Mouse (Mus musculus) hindbrain, embryonic 11.5 days (tissue): ENCODE measurements at regions not wholly inside any gene's neighbourhood (a gene's known extent, or its start where the extent isn't known, plus 50 kb on each side); places are given as distances from the start of the nearest gene placed in this dataset.

Experiments used
- ATAC-seq: fragments of 200-750 bp; cut with Nextera tagmentation; 2 replicates; pipeline ENCODE4 v1.8.0; 2017; ENCODE audit warnings: mild to moderate bottlenecking, moderate TSS enrichment, moderate library complexity; ENCODE audit not compliant: low FRiP score
- DNase-seq: peaks from one replicate; pipeline ENCODE4 v3.0.0-alpha.2; 2015; ENCODE audit warnings: low spot score
- H3K27ac ChIP-seq: fragments of 300-500 bp; sonication (generic); 2 replicates; pipeline ENCODE4 v1.5.1; 2014; ENCODE audit warnings: mild to moderate bottlenecking, low read depth, low read length
- H3K27me3 ChIP-seq: fragments of 300-500 bp; sonication (generic); 2 replicates; pipeline ENCODE4 v1.6.1; 2014; ENCODE audit warnings: mild to moderate bottlenecking, low read length, moderate library complexity, mixed read lengths; ENCODE audit not compliant: control insufficient read depth, insufficient read depth
- H3K36me3 ChIP-seq: fragments of 300-500 bp; sonication (generic); 2 replicates; pipeline ENCODE4 v1.6.1; 2014; ENCODE audit warnings: mild to moderate bottlenecking, low read length, moderate library complexity, mixed read lengths; ENCODE audit not compliant: control insufficient read depth, insufficient read depth
- H3K4me1 ChIP-seq: fragments of 300-500 bp; sonication (generic); replicated peaks from 2 replicates; pipeline ENCODE4 v1.6.1; 2014; ENCODE audit warnings: low read length, mixed read lengths; ENCODE audit not compliant: control insufficient read depth, insufficient read depth
- H3K4me2 ChIP-seq: fragments of 300-500 bp; sonication (generic); replicated peaks from 2 replicates; pipeline ENCODE4 v1.6.1; 2014; ENCODE audit warnings: mild to moderate bottlenecking, low read depth, low read length
- H3K4me3 ChIP-seq: fragments of 300-500 bp; sonication (generic); 2 replicates; pipeline ENCODE4 v1.5.1; 2014; ENCODE audit warnings: low read depth, low read length
- H3K9ac ChIP-seq: fragments of 300-500 bp; sonication (generic); 2 replicates; pipeline ENCODE4 v1.6.1; 2014; ENCODE audit warnings: low read depth, low read length
- H3K9me3 ChIP-seq: fragments of 300-500 bp; sonication (generic); 2 replicates; pipeline ENCODE4 v1.6.1; 2016; ENCODE audit warnings: low read length; ENCODE audit not compliant: control insufficient read depth
- WGBS: fragments of 180-500 bp; shearing (Covaris S2); extraction: QIAGEN DNeasy Blood & Tissue Kit; methylation state at CpG from one replicate; pipeline ENCODE4 v1.1.7; 2014; 5-methylcytosine and 5-hydroxymethylcytosine counted together

DNA sequence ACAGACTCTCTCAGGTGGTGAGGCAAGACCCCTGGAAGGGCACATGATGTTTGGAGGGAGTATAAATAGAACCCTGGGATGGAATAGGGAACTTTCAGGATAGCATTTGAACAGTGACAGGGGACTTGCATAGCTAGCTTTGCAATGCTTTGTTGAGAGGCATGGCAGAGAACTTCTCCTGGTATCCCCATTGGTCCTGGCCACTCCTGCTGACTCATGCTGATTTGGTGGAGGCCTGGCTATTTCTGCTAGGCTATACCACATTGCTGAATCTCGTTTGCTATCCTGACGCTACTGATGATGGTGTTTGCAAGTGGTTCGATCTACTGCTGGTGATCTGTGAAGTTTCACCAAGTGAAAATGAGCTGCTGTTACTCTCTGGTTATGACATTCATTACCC, 276.7 kb upstream of the Klf3 start:
- Histone ChIP-seq H3K36me3 (no peaks in the 10 kb centered on the region), H3K27ac (no peak overlapping the region), H3K4me3 (no peak overlapping the region), H3K4me2 (no peak overlapping the region), H3K9me3 (no peaks in the 10 kb centered on the region), H3K4me1 (no peaks in the 10 kb centered on the region), H3K27me3 (no peaks in the 10 kb centered on the region), H3K9ac (no peak overlapping the region)
- ATAC-seq (no peak), DNase-seq (no peak)
- 92% methylated on average over 3 of the region's 3 CpGs for WGBS

DNA sequence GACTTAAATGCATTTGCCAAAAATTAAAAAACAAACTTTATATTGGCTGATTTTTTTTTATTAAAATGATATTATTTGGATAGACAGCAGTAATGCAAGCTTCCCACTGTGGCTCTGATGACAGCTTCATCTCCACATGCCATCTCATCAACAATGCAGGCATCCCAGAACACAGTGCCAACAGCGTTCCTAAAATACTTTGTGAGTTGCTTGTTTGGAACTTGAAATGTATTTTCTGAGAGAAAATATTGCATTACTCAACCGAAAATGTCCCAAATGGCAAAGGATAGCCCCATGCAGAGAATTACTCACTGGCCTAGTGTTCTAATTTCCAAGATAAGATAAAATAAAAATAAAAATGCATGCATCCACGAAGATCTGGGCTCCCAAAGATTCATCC, 275.2 kb upstream of the Klf3 start:
- DNase-seq (no peak), ATAC-seq (no peak)
- Histone ChIP-seq H3K36me3 (no peaks in the 10 kb centered on the region), H3K9ac (no peak overlapping the region), H3K4me1 (no peaks in the 10 kb centered on the region), H3K4me2 (no peak overlapping the region), H3K27ac (no peak overlapping the region), H3K4me3 (no peak overlapping the region), H3K27me3 (no peaks in the 10 kb centered on the region), H3K9me3 (no peaks in the 10 kb centered on the region)
- 81% methylated on average over 3 of the region's 3 CpGs for WGBS

DNA sequence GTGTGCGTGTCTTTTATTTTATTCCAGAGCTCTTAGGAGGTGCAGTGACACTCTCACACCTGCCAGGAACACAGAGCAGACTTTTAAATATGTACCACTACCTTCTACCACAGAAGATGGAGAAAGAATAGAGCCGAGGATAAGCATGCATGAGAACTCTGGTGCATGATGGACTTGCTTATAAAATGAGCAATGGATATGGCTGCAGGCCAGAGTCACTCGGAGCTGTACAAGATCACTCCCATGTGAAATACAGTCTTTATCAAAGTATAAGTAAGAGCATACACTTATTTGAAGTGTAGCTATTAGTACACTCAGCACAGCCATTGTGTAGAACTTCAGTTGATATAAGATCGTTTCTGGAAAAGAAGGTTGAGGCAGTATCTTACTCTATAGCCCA, 268.8 kb upstream of the Klf3 start:
- Histone ChIP-seq H3K36me3 (no peaks in the 10 kb centered on the region), H3K27me3 (no peaks in the 10 kb centered on the region), H3K9me3 (no peaks in the 10 kb centered on the region), H3K4me1 (no peaks in the 10 kb centered on the region), H3K27ac (no peak overlapping the region), H3K4me3 (no peak overlapping the region), H3K9ac (no peak overlapping the region), H3K4me2 (no peak overlapping the region)
- WGBS, result 93% methylated on average over 4 of the region's 4 CpGs
- ATAC-seq (no peak), DNase-seq (no peak)

DNA sequence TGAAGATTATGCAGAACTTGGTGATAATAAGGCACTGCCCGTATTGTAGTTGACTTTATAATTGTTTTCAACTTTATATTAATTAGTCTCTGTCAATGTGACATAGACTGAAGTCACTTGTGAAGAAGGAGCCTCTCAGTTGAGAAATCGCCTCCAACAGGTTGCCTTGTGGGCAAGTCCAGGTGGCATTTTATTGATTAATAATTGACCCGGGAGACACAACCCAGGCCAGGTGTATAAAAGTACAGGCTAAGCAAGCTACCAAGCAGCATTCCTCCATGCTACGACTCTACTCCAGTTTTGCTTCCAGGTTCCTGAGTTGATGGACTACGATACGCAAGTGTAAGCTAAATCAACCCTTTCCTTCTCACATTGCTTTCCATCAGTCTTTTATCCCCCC, 268.2 kb upstream of the Klf3 start:
- Histone ChIP-seq H3K4me1 (no peaks in the 10 kb centered on the region), H3K36me3 (no peaks in the 10 kb centered on the region), H3K27ac (no peak overlapping the region), H3K4me3 (no peak overlapping the region), H3K9ac (no peak overlapping the region), H3K9me3 (no peaks in the 10 kb centered on the region), H3K4me2 (no peak overlapping the region), H3K27me3 (no peaks in the 10 kb centered on the region)
- 93% methylated on average over 6 of the region's 6 CpGs for WGBS
- DNase-seq, result no peak
- ATAC-seq, result no peak

DNA sequence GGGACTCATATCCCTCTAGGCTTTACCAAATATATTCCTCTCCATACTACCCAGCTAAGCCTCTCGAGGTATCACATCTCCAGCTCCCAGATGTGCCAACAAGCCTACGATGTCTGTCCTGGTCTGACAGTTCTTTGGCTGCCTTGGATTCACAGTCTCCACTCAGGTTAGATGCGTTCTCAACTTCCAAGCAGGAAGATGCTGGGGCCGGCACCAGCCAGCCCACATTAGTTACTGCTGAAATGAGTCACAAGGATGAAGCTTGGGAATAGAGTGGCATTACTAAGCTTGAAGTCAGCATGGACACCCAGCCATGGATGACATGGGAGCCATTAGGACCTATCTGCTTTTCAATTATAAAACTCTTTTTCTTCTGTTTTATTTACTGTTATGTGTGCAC, 267.6 kb upstream of the Klf3 start:
- DNase-seq (no peak), ATAC-seq (no peak)
- H3K27me3 ChIP-seq, result no peaks in the 10 kb centered on the region
- no peak overlapping the region for H3K9ac ChIP-seq
- no peaks in the 10 kb centered on the region for H3K9me3 ChIP-seq
- no peak overlapping the region for H3K27ac ChIP-seq
- 93% methylated on average over 4 of the region's 4 CpGs for WGBS
- H3K4me1 ChIP-seq, result no peaks in the 10 kb centered on the region
- no peak overlapping the region for H3K4me2 ChIP-seq
- no peaks in the 10 kb centered on the region for H3K36me3 ChIP-seq
- no peak overlapping the region for H3K4me3 ChIP-seq

DNA sequence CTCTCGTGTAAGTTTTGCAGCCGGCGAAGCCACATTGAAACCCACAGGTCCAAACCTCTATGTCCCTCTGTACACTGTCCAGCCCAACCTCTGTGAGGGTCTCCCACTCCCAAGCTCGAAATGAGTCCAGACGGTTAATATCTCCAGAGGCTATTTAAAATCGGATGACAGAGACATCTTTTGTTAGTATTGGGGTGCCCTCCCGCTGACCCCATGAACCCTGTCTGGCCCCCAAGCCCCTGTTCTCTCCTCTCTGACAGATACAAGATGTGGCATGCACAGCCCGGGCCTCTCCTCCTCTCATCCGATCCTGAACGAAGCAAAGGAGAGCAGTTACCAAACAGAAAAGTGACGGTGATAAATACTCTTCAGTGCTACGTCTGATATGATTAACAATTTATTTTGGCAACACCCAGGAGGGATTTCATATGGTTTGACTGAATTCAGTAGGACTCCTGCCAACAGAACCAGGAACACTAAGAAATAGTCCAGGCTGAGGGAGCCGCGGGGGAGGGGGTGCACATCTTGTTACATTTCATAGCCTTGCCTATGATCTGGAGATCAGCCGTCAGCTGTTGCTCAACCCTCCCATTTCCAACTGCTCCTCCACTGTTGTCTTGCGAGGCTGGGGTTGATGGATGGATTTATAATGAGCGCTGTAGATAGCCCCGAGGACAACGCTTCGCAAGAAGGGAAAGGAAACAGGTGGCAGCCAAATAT, 266.6 kb upstream of the Klf3 start:
- H3K4me1 ChIP-seq, result no peaks in the 10 kb centered on the region
- H3K4me3 ChIP-seq, result no peak overlapping the region
- no peak overlapping the region for H3K4me2 ChIP-seq
- no peak overlapping the region for H3K9ac ChIP-seq
- no peaks in the 10 kb centered on the region for H3K9me3 ChIP-seq
- WGBS, result 60% methylated on average over 20 of the region's 20 CpGs
- no peaks in the 10 kb centered on the region for H3K36me3 ChIP-seq
- no peaks in the 10 kb centered on the region for H3K27me3 ChIP-seq
- ATAC-seq (no peak), DNase-seq (peak; percentile 27)
- no peak overlapping the region for H3K27ac ChIP-seq

DNA sequence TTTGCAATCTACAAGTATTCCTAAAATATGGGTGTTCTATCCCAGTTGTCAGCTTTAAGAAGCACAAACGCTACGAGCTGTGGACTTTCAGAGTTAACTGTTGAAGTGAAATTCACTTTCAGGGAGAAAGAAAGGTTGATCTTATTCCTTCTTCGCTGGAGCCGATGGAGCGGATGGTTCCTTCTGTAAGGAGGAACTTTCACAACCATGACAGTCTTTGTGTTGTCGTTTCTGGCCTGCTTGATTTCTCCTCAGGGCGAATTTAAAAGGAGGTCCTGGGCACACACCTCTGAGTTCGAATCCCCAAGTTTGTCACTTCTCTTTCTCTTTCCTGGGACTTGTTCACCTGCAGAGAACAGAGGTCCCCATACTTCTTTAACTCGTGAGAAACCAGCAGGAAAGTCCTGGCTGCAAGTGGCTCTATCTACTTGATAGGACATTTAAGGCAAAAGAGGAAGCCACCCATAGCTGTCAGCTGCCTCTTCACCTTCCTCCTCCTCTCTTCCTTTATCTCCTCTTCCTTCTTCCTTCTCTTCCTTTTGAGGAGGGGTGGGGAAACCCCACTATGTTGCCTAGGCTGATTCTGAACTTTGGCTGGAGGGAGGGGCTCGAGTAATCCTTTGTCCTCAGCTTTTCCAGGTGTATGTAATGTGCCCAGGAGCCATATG, 265.9 kb upstream of the Klf3 start:
- no peak for ATAC-seq
- no peaks in the 10 kb centered on the region for H3K4me1 ChIP-seq
- H3K9ac ChIP-seq, result no peak overlapping the region
- DNase-seq, result no peak
- no peaks in the 10 kb centered on the region for H3K9me3 ChIP-seq
- H3K4me2 ChIP-seq, result no peak overlapping the region
- no peaks in the 10 kb centered on the region for H3K36me3 ChIP-seq
- WGBS, result 83% methylated on average over 10 of the region's 10 CpGs
- no peak overlapping the region for H3K4me3 ChIP-seq
- no peak overlapping the region for H3K27ac ChIP-seq
- no peaks in the 10 kb centered on the region for H3K27me3 ChIP-seq

DNA sequence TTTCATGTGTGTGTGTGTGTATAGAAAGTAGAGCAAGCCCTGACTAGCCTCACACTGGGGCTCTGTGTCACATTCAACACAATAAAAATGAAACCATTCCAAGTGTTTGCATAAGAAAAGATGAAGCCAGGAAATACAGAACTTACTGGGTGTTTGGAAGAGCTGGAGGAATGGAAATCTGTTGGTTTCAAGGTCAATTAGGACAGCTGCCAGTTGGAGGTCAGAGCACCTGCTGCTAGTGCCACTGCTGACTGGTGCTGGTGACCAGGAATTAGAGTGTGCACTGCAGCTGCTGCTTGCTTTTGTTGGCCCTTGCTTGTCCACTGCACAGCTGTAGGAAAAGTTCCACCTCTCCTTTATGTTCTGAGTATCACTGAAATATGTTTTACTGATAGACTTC, 261.4 kb upstream of the Klf3 start:
- Histone ChIP-seq H3K4me3 (no peak overlapping the region), H3K9me3 (no peaks in the 10 kb centered on the region), H3K9ac (no peak overlapping the region), H3K27ac (no peak overlapping the region), H3K27me3 (no peaks in the 10 kb centered on the region), H3K4me2 (no peak overlapping the region), H3K4me1 (no peaks in the 10 kb centered on the region), H3K36me3 (no peaks in the 10 kb centered on the region)
- DNase-seq (no peak), ATAC-seq (no peak)

DNA sequence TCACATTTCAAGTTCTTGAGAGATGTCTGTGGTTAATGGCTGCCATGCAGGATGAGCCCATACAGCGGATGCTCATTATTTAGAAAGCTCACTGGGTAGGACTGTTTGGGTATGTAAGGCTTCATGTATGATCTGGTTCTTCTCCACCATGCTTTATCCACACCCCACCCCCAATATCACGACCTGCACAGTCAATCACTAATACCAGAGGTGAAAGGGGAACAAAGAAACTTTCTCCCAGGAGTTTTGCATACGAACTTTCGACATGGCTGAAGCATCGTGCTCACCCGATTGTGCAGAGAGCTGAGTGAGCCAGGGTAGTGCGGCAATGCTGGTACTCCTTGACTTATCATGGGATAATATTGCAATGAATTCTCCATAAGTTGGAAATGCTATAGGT, 247.3 kb upstream of the Klf3 start:
- ATAC-seq, result no peak
- H3K9me3 ChIP-seq, result no peaks in the 10 kb centered on the region
- 88% methylated on average over 7 of the region's 7 CpGs for WGBS
- no peaks in the 10 kb centered on the region for H3K27me3 ChIP-seq
- H3K4me3 ChIP-seq, result no peak overlapping the region
- H3K4me1 ChIP-seq, result no peaks in the 10 kb centered on the region
- no peak overlapping the region for H3K4me2 ChIP-seq
- no peak overlapping the region for H3K27ac ChIP-seq
- no peak for DNase-seq
- H3K36me3 ChIP-seq, result no peaks in the 10 kb centered on the region
- H3K9ac ChIP-seq, result no peak overlapping the region
